Mouse (Mus musculus): ENCODE measurements around the gene Dctn3. TPM values are rescaled to one million over a fixed set of nuclear protein-coding genes. Genes with fewer than 3 reads are reported as not detected.
A peak's percentile ranks its signal among the peaks of the same experiment; 100 is the strongest.

Gene Dctn3
- polyA plus RNA-seq, 1 experiment from 2014 or later: 143 TPM

- Histone ChIP-seq H3K36me3 (ENCODE audit: control insufficient read depth, insufficient read depth, low read length) (0 out of 2 replicates have a peak, but pooled peaks cover 6% of the 10 kb centered on the region), H3K9me3 (ENCODE audit: control insufficient read depth, low read length) (no peaks in the 10 kb centered on the region), H3K27me3 (replicated peaks; ENCODE audit: control insufficient read depth, insufficient read depth, low read length) (no peaks in the 10 kb centered on the region), H3K4me3 (ENCODE audit: low read length) (no peak overlapping the region), H3K4me1 (ENCODE audit: control insufficient read depth, insufficient read depth, low read length) (peaks cover 47% of the 10 kb centered on the region), H3K27ac (ENCODE audit: low read length) (peak overlapping the region; percentile 95), H3K4me2 (ENCODE audit: low read depth, low read length) (peak overlapping the region; percentile 75; the same call in 1 of the 2 replicates), H3K9ac (ENCODE audit: low read depth, low read length) (peak overlapping the region; percentile 73)
- 76% methylated on average over 9 of the region's 9 CpGs for WGBS
- ATAC-seq: no peak
Observed at GRCm38 (mm10) chr4:41759206-41759605, 36.2 kb upstream of the Dctn3 start.

- H3K27me3 ChIP-seq (replicated peaks; ENCODE audit: control insufficient read depth, insufficient read depth, low read length): no peaks in the 10 kb centered on the region
- H3K36me3 ChIP-seq (ENCODE audit: control insufficient read depth, insufficient read depth, low read length): 0 out of 2 replicates have a peak, but pooled peaks cover 6% of the 10 kb centered on the region
- peak overlapping the region; percentile 73; the same call in 1 of the 2 replicates for H3K9ac ChIP-seq (ENCODE audit: low read depth, low read length)
- ATAC-seq: no peak
- 90% methylated on average over 4 of the region's 4 CpGs for WGBS
- no peaks in the 10 kb centered on the region for H3K9me3 ChIP-seq (ENCODE audit: control insufficient read depth, low read length)
- peaks cover 47% of the 10 kb centered on the region for H3K4me1 ChIP-seq (ENCODE audit: control insufficient read depth, insufficient read depth, low read length)
- peak overlapping the region; percentile 95 for H3K27ac ChIP-seq (ENCODE audit: low read length)
- H3K4me3 ChIP-seq (ENCODE audit: low read length): no peak overlapping the region
- peak overlapping the region; percentile 31; the same call in 1 of the 2 replicates for H3K4me2 ChIP-seq (ENCODE audit: low read depth, low read length)
Observed at GRCm38 (mm10) chr4:41758701-41759100, 35.7 kb upstream of the Dctn3 start.

GRCm38 (mm10) chr4:41758021-41758420 is 35.1 kb upstream of the Dctn3 start:
- no peaks in the 10 kb centered on the region for H3K27me3 ChIP-seq (replicated peaks; ENCODE audit: control insufficient read depth, insufficient read depth, low read length)
- H3K9ac ChIP-seq (ENCODE audit: low read depth, low read length): 0 out of 2 replicates have a peak overlapping the region, but pooled peaks have one; percentile 33
- WGBS: 77% methylated on average over 11 of the region's 11 CpGs
- H3K4me1 ChIP-seq (ENCODE audit: control insufficient read depth, insufficient read depth, low read length): peaks cover 47% of the 10 kb centered on the region
- H3K36me3 ChIP-seq (ENCODE audit: control insufficient read depth, insufficient read depth, low read length): 0 out of 2 replicates have a peak, but pooled peaks cover 6% of the 10 kb centered on the region
- ATAC-seq: no peak
- H3K4me3 ChIP-seq (ENCODE audit: low read length): no peak overlapping the region
- H3K27ac ChIP-seq (ENCODE audit: low read length): peak overlapping the region; percentile 95
- no peak overlapping the region for H3K4me2 ChIP-seq (ENCODE audit: low read depth, low read length)
- no peaks in the 10 kb centered on the region for H3K9me3 ChIP-seq (ENCODE audit: control insufficient read depth, low read length)

- no peak overlapping the region for H3K4me2 ChIP-seq (ENCODE audit: low read depth, low read length)
- H3K36me3 ChIP-seq (ENCODE audit: control insufficient read depth, insufficient read depth, low read length): 0 out of 2 replicates have a peak, but pooled peaks cover 6% of the 10 kb centered on the region
- ATAC-seq: no peak
- no peaks in the 10 kb centered on the region for H3K27me3 ChIP-seq (replicated peaks; ENCODE audit: control insufficient read depth, insufficient read depth, low read length)
- WGBS: 91% methylated on average over 13 of the region's 13 CpGs
- H3K4me1 ChIP-seq (ENCODE audit: control insufficient read depth, insufficient read depth, low read length): peaks cover 41% of the 10 kb centered on the region
- H3K27ac ChIP-seq (ENCODE audit: low read length): peak overlapping the region; percentile 68; the same call in 1 of the 2 replicates
- H3K9ac ChIP-seq (ENCODE audit: low read depth, low read length): peak overlapping the region; percentile 33; the same call in 1 of the 2 replicates
- no peak overlapping the region for H3K4me3 ChIP-seq (ENCODE audit: low read length)
- no peaks in the 10 kb centered on the region for H3K9me3 ChIP-seq (ENCODE audit: control insufficient read depth, low read length)
Observed at GRCm38 (mm10) chr4:41757321-41757720, 34.4 kb upstream of the Dctn3 start.

- peak overlapping the region; percentile 84 for H3K9ac ChIP-seq (ENCODE audit: low read depth, low read length)
- H3K9me3 ChIP-seq (ENCODE audit: control insufficient read depth, low read length): no peaks in the 10 kb centered on the region
- no peak for ATAC-seq
- peak overlapping the region; percentile 80 for H3K4me2 ChIP-seq (ENCODE audit: low read depth, low read length)
- 0 out of 2 replicates have a peak, but pooled peaks cover 6% of the 10 kb centered on the region for H3K36me3 ChIP-seq (ENCODE audit: control insufficient read depth, insufficient read depth, low read length)
- H3K27me3 ChIP-seq (replicated peaks; ENCODE audit: control insufficient read depth, insufficient read depth, low read length): no peaks in the 10 kb centered on the region
- 71% methylated on average over 8 of the region's 8 CpGs for WGBS
- peak overlapping the region; percentile 72 for H3K4me3 ChIP-seq (ENCODE audit: low read length)
- peaks cover 32% of the 10 kb centered on the region for H3K4me1 ChIP-seq (ENCODE audit: control insufficient read depth, insufficient read depth, low read length)
- no peak overlapping the region for H3K27ac ChIP-seq (ENCODE audit: low read length)
Observed at GRCm38 (mm10) chr4:41756440-41756839, 33.5 kb upstream of the Dctn3 start.

GRCm38 (mm10) chr4:41755338-41756305 is 32.7 kb upstream of the Dctn3 start, which contains the start of gene Sigmar1:
Gene Sigmar1, minus strand, starts transcription at chr4:41756157.
- no peaks in the 10 kb centered on the region for H3K9me3 ChIP-seq (ENCODE audit: control insufficient read depth, low read length)
- peak; percentile 78 for ATAC-seq
- H3K9ac ChIP-seq (ENCODE audit: low read depth, low read length): peak within 1 kb of the TSS; percentile 84
- 0 out of 2 replicates have a peak, but pooled peaks cover 6% of the 10 kb centered on the region for H3K36me3 ChIP-seq (ENCODE audit: control insufficient read depth, insufficient read depth, low read length)
- H3K27me3 ChIP-seq (replicated peaks; ENCODE audit: control insufficient read depth, insufficient read depth, low read length): no peaks in the 10 kb centered on the region
- peaks cover 24% of the 10 kb centered on the region for H3K4me1 ChIP-seq (ENCODE audit: control insufficient read depth, insufficient read depth, low read length)
- peak within 1 kb of the TSS; percentile 72 for H3K4me3 ChIP-seq (ENCODE audit: low read length)
- under 1% methylated on average over 57 of the region's 57 CpGs for WGBS
- H3K4me2 ChIP-seq (ENCODE audit: low read depth, low read length): peak within 1 kb of the TSS; percentile 80
- peak within 1 kb of the TSS; percentile 93 for H3K27ac ChIP-seq (ENCODE audit: low read length)

- Histone ChIP-seq H3K36me3 (ENCODE audit: control insufficient read depth, insufficient read depth, low read length) (0 out of 2 replicates have a peak, but pooled peaks cover 6% of the 10 kb centered on the region), H3K9ac (ENCODE audit: low read depth, low read length) (peak within 1 kb of the TSS; percentile 84), H3K27ac (ENCODE audit: low read length) (peak within 1 kb of the TSS; percentile 93), H3K27me3 (replicated peaks; ENCODE audit: control insufficient read depth, insufficient read depth, low read length) (no peaks in the 10 kb centered on the region), H3K9me3 (ENCODE audit: control insufficient read depth, low read length) (no peaks in the 10 kb centered on the region), H3K4me2 (ENCODE audit: low read depth, low read length) (peak within 1 kb of the TSS; percentile 80), H3K4me1 (ENCODE audit: control insufficient read depth, insufficient read depth, low read length) (peaks cover 23% of the 10 kb centered on the region), H3K4me3 (ENCODE audit: low read length) (peak within 1 kb of the TSS; percentile 72)
- peak; percentile 69 for ATAC-seq
- 11% methylated on average over 14 of the region's 14 CpGs for WGBS
Observed at GRCm38 (mm10) chr4:41754797-41755337, 31.9 kb upstream of the Dctn3 start, which contains the start of gene Galt. Gene Galt, plus strand, starts transcription at chr4:41755228.

GRCm38 (mm10) chr4:41745021-41745420 is 22.1 kb upstream of the Dctn3 start:
- H3K9ac ChIP-seq (ENCODE audit: low read depth, low read length): no peak overlapping the region
- ATAC-seq: no peak
- no peak overlapping the region for H3K4me3 ChIP-seq (ENCODE audit: low read length)
- H3K27me3 ChIP-seq (replicated peaks; ENCODE audit: control insufficient read depth, insufficient read depth, low read length): no peaks in the 10 kb centered on the region
- H3K27ac ChIP-seq (ENCODE audit: low read length): no peak overlapping the region
- WGBS: 76% methylated on average over 1 of the region's 1 CpGs
- peaks cover 5% of the 10 kb centered on the region for H3K4me1 ChIP-seq (ENCODE audit: control insufficient read depth, insufficient read depth, low read length)
- peaks cover 12% of the 10 kb centered on the region; the same call in 1 of the 2 replicates for H3K9me3 ChIP-seq (ENCODE audit: control insufficient read depth, low read length)
- H3K4me2 ChIP-seq (ENCODE audit: low read depth, low read length): no peak overlapping the region
- H3K36me3 ChIP-seq (ENCODE audit: control insufficient read depth, insufficient read depth, low read length): no peaks in the 10 kb centered on the region

- 64% methylated on average over 2 of the region's 2 CpGs for WGBS
- no peak overlapping the region for H3K4me3 ChIP-seq (ENCODE audit: low read length)
- no peak for ATAC-seq
Observed at GRCm38 (mm10) chr4:41744131-41744530, 21.2 kb upstream of the Dctn3 start.

More at GRCm38 (mm10) chr4:41744131-41744530, 21.2 kb upstream of the Dctn3 start:
- Histone ChIP-seq H3K27me3 (replicated peaks; ENCODE audit: control insufficient read depth, insufficient read depth, low read length) (no peaks in the 10 kb centered on the region), H3K4me1 (ENCODE audit: control insufficient read depth, insufficient read depth, low read length) (peaks cover 10% of the 10 kb centered on the region), H3K4me2 (ENCODE audit: low read depth, low read length) (no peak overlapping the region), H3K9ac (ENCODE audit: low read depth, low read length) (no peak overlapping the region), H3K27ac (ENCODE audit: low read length) (no peak overlapping the region), H3K9me3 (ENCODE audit: control insufficient read depth, low read length) (peaks cover 12% of the 10 kb centered on the region; the same call in 1 of the 2 replicates), H3K36me3 (ENCODE audit: control insufficient read depth, insufficient read depth, low read length) (0 out of 2 replicates have a peak, but pooled peaks cover 2% of the 10 kb centered on the region)

Data from intestine, embryonic 16.5 days (tissue).